Mouse (Mus musculus): ENCODE data around the gene Slc22a20.

GRCm38 (mm10) chr19:5940656-5941055, 45.3 kb downstream of the Slc22a20 start:
- no peak for TF ChIP-seq POLR2A (IDR thresholded peaks at IDR 0.05; ENCODE audit: borderline replicate concordance, control insufficient read depth, low read depth, low read length)
- TF ChIP-seq CTCF (IDR thresholded peaks at IDR 0.05; ENCODE audit: control insufficient read depth, insufficient read depth, low read length): no peak
